Mouse (Mus musculus): ENCODE results near the gene Rai14.

- no peak for TF ChIP-seq POLR2A (IDR thresholded peaks at IDR 0.05; ENCODE audit: control insufficient read depth in 1 of 2, insufficient read depth in 1 of 2, low read depth in 1 of 2, low read length in 2 of 2, poor library complexity in 1 of 2)
- no peak for TF ChIP-seq ZMIZ1 (IDR thresholded peaks at IDR 0.05; ENCODE audit: low read depth, low read length)
- TF ChIP-seq ZNF384 (IDR thresholded peaks at IDR 0.05; ENCODE audit: low read depth, low read length): no peak
- TF ChIP-seq ZKSCAN1 (IDR thresholded peaks at IDR 0.05; ENCODE audit: low read depth, low read length): no peak
- TF ChIP-seq GATA1 (IDR thresholded peaks at IDR 0.05; ENCODE audit: low read depth, low read length): no peak
- TF ChIP-seq JUND (IDR thresholded peaks at IDR 0.05; ENCODE audit: low read depth, low read length): no peak
Measured at GRCm38 (mm10) chr15:10692627-10693026, 21.8 kb downstream of the Rai14 start.

All from MEL (cell line).